Mouse (Mus musculus) frontal cortex, adult 2 months (tissue): ENCODE results near the gene Nfam1. TPM values are rescaled to one million over a fixed set of nuclear protein-coding genes. Genes with fewer than 3 reads are reported as not detected.

ENCODE experiments used
- DNase-seq, 2 experiments: peaks; one replicate each; pipeline ENCODE4 v3.0.0; 2022; ENCODE audit warnings: low spot score in 1 of 2; ENCODE audit errors: extremely low spot score in 1 of 2
- polyA plus RNA-seq: library from polyadenylated mRNA; depleted of rRNA; stranded (reverse); fragments of >200 nt; gene quantifications from 2 replicates; pipeline ENCODE4 v1.2.3, GENCODE M21; 2012; rRNA removed

The Nfam1 gene
- polyA plus RNA-seq, 1 experiment, result 2.2 TPM

GRCm38 (mm10) chr15:82963556-82964156 lies 69.5 kb downstream of the Nfam1 start:
- no peak for DNase-seq

GRCm38 (mm10) chr15:82963090-82963489 lies 70.0 kb downstream of the Nfam1 start:
- DNase-seq, result no peak

GRCm38 (mm10) chr15:82962536-82962935 lies 70.6 kb downstream of the Nfam1 start:
- no peak for DNase-seq

- no peak for DNase-seq
Measured at GRCm38 (mm10) chr15:82960786-82961561, 72.1 kb downstream of the Nfam1 start.

- DNase-seq, result no peak
Measured at GRCm38 (mm10) chr15:82959151-82959550, 74.0 kb downstream of the Nfam1 start.

- DNase-seq, result peak in 1 of 2 experiments; percentile 78
Measured at GRCm38 (mm10) chr15:82958253-82958701, 74.8 kb downstream of the Nfam1 start.

GRCm38 (mm10) chr15:82956721-82957120 lies 76.4 kb downstream of the Nfam1 start:
- DNase-seq, result no peak

- DNase-seq, result no peak
Measured at GRCm38 (mm10) chr15:82956310-82956709, 76.8 kb downstream of the Nfam1 start.

GRCm38 (mm10) chr15:82955286-82955685 lies 77.8 kb downstream of the Nfam1 start:
- no peak for DNase-seq

- DNase-seq, result no peak
Measured at GRCm38 (mm10) chr15:82954034-82954433, 79.1 kb downstream of the Nfam1 start.

- DNase-seq, result no peak
Measured at GRCm38 (mm10) chr15:82953096-82953495, 80.0 kb downstream of the Nfam1 start.

- DNase-seq, result no peak
Measured at GRCm38 (mm10) chr15:82952292-82952705, 80.8 kb downstream of the Nfam1 start.

GRCm38 (mm10) chr15:82950246-82950645 lies 82.9 kb downstream of the Nfam1 start:
- DNase-seq, result no peak

GRCm38 (mm10) chr15:82947431-82947830 lies 85.7 kb downstream of the Nfam1 start:
- DNase-seq, result no peak

- no peak for DNase-seq
Measured at GRCm38 (mm10) chr15:82944479-82945195, 88.5 kb downstream of the Nfam1 start.

Other genes starting within 250 kb of the Nfam1 start
- 0.13 and 0.14 TPM in 2 replicates for gene Cyp2d26, start 239.0 kb downstream of the Nfam1 start, polyA plus RNA-seq
- 31.3 and 38.3 TPM in 2 replicates for gene Tcf20, start 45.4 kb downstream of the Nfam1 start, polyA plus RNA-seq
- 14.5 and 15.7 TPM in 2 replicates for gene Serhl, start 56.2 kb upstream of the Nfam1 start, polyA plus RNA-seq
- gene Rrp7a, start 89.5 kb upstream of the Nfam1 start, polyA plus RNA-seq, result 109 and 111 TPM in 2 replicates
- 67.7 and 76.6 TPM in 2 replicates for gene Poldip3, start 116.1 kb upstream of the Nfam1 start, polyA plus RNA-seq
- 62.2 and 64.4 TPM in 2 replicates for gene Cyb5r3, start 139.3 kb upstream of the Nfam1 start, polyA plus RNA-seq
- gene A4galt, start 218.5 kb upstream of the Nfam1 start, polyA plus RNA-seq, result 5.0 and 6.7 TPM in 2 replicates